Mouse (Mus musculus) neutrophil, adult 65 days (primary cell): ENCODE data around the gene Krt6a. TPM values are rescaled to one million over a fixed set of nuclear protein-coding genes. Genes with fewer than 3 reads are reported as not detected.

ENCODE experiments used
- total RNA-seq: library from RNA; stranded (reverse); gene quantifications from 2 replicates; pipeline ENCODE4 v1.2.4, GENCODE M21; 2023

Gene Krt6a
- not detected in 2 replicates for total RNA-seq

GRCm38 (mm10) chr15:101694207-101694606, at the start of gene Krt6a:
TSS of gene Krt6a (minus strand) at chr15:101694307.

GRCm38 (mm10) chr15:101742711-101743110, 48.6 kb upstream of the Krt6a start, which contains the start of gene Krt71:
TSS of gene Krt71 (minus strand) at chr15:101743109.

GRCm38 (mm10) chr15:101712720-101713119, 18.6 kb upstream of the Krt6a start, which contains the start of gene Krt5:
TSS of gene Krt5 (minus strand) at chr15:101712898.

GRCm38 (mm10) chr15:101680187-101680586, 13.9 kb downstream of the Krt6a start, which contains the start of gene Krt6b:
TSS of gene Krt6b (minus strand) at chr15:101680287.

GRCm38 (mm10) chr15:101647280-101647679, 46.8 kb downstream of the Krt6a start, which contains the start of gene Gm5478:
TSS of gene Gm5478 (minus strand) at chr15:101647380.

Other genes with a start within 250 kb of the Krt6a start
- not detected in 2 replicates for gene Krt88, start 246.6 kb downstream of the Krt6a start, total RNA-seq
- gene Krt81, start 230.6 kb downstream of the Krt6a start, total RNA-seq: 1.4 and 2.3 TPM in 2 replicates
- 5.2 and 6.9 TPM in 2 replicates for gene Krt86, start 220.8 kb downstream of the Krt6a start, total RNA-seq
- 23.8 and 25.8 TPM in 2 replicates for gene Krt83, start 202.8 kb downstream of the Krt6a start, total RNA-seq
- not detected in 2 replicates for gene Gm49425, start 177.0 kb downstream of the Krt6a start, total RNA-seq
- gene Krt84, start 161.5 kb downstream of the Krt6a start, total RNA-seq: not detected in 2 replicates
- gene Krt82, start 143.6 kb downstream of the Krt6a start, total RNA-seq: 0.28 TPM in 1 of 2 replicates, not detected in the other
- 0.25 and 0.28 TPM in 2 replicates for gene Krt90, start 131.4 kb downstream of the Krt6a start, total RNA-seq
- 0.98 and 1.1 TPM in 2 replicates for gene Krt75, start 120.4 kb downstream of the Krt6a start, total RNA-seq
- not detected in 2 replicates for gene Gm5414, start 66.1 kb downstream of the Krt6a start, total RNA-seq
- gene Gm5478, start 46.9 kb downstream of the Krt6a start, total RNA-seq: not detected in 2 replicates
- gene Krt6b, start 14.0 kb downstream of the Krt6a start, total RNA-seq: not detected in 2 replicates
- gene Krt5, start 18.6 kb upstream of the Krt6a start, total RNA-seq: not detected in 2 replicates
- not detected in 2 replicates for gene Krt71, start 48.8 kb upstream of the Krt6a start, total RNA-seq
- not detected in 2 replicates for gene Krt72, start 92.2 kb upstream of the Krt6a start, total RNA-seq
- not detected in 2 replicates for gene Krt73, start 108.0 kb upstream of the Krt6a start, total RNA-seq
- gene Krt2, start 123.9 kb upstream of the Krt6a start, total RNA-seq: not detected in 2 replicates
- gene Krt1, start 156.5 kb upstream of the Krt6a start, total RNA-seq: not detected in 2 replicates
- gene Krt77, start 175.4 kb upstream of the Krt6a start, total RNA-seq: not detected in 2 replicates
- gene Krt76, start 198.6 kb upstream of the Krt6a start, total RNA-seq: not detected in 2 replicates
- not detected in 2 replicates for gene Krt4, start 230.4 kb upstream of the Krt6a start, total RNA-seq
- gene Krt79, start 246.0 kb upstream of the Krt6a start, total RNA-seq: not detected in 2 replicates